In genomic region chr5:121591417-121592063, GRCm38 (mm10) we compare ENCODE assay signal across 9 mouse cellular contexts. TPM values are rescaled to one million over a fixed set of nuclear protein-coding genes. Genes with fewer than 3 reads are reported as not detected.
A peak's percentile ranks its signal among the peaks of the same experiment; 100 is the strongest.
DNase-seq lines count a peak whose midpoint lies in the region; ATAC-seq and TF ChIP-seq lines count a peak whose summit lies in the region.
"Had no signal": no experiment of that assay in that cellular context is flagged by ENCODE, and none has a peak within 500 bp of the region (broad histone marks: within the 10 kb centered on the region; RNA-seq: fewer than 3 reads in every experiment).

No protein-coding gene starts in this region.

- no peak for TF ChIP-seq EP300 in liver, embryonic 14.5 days (IDR thresholded peaks at IDR 0.05; ENCODE audit: low read depth)

- no peak for TF ChIP-seq CTCF in liver, embryonic 14.5 days (IDR thresholded peaks at IDR 0.05; ENCODE audit: low read depth)
- TF ChIP-seq CTCF in forebrain, postnatal 0 days (IDR thresholded peaks at IDR 0.05; ENCODE audit: low read depth): no peak

- H3K4me3 ChIP-seq in forebrain, embryonic 13.5 days: no peak overlapping the region
- H3K4me3 ChIP-seq in forebrain, embryonic 12.5 days (replicated peaks): no peak overlapping the region
- H3K4me3 ChIP-seq in liver, embryonic 14.5 days (ENCODE audit: insufficient read depth in 1 of 2, low read depth in 2 of 2, low read length in 2 of 2): no peak overlapping the region; a peak in 1 of 4 replicates
- no peak overlapping the region for H3K4me3 ChIP-seq in forebrain, postnatal 0 days (ENCODE audit: low read depth, low read length)

- H3K4me1 ChIP-seq in forebrain, embryonic 13.5 days: peaks cover 19% of the 10 kb centered on the region
- peaks cover 21% of the 10 kb centered on the region for H3K4me1 ChIP-seq in forebrain, embryonic 12.5 days
- peaks cover 21 to 45% of the 10 kb centered on the region in 2 experiments for H3K4me1 ChIP-seq in liver, embryonic 14.5 days (replicated peaks; ENCODE audit: control insufficient read depth in 2 of 2, insufficient read depth in 2 of 2, low read length in 1 of 2)
- H3K4me1 ChIP-seq in forebrain, postnatal 0 days (ENCODE audit: insufficient read depth): no peaks in the 10 kb centered on the region

- peak overlapping the region; percentile 93; the same call in 1 of the 2 replicates for H3K4me2 ChIP-seq in forebrain, embryonic 13.5 days
- H3K4me2 ChIP-seq in forebrain, embryonic 12.5 days: no peak overlapping the region
- H3K4me2 ChIP-seq in liver, embryonic 14.5 days (ENCODE audit: low read depth): peak overlapping the region; percentile 93
- no peak overlapping the region for H3K4me2 ChIP-seq in forebrain, postnatal 0 days (ENCODE audit: low read depth)

- H3K9me3 ChIP-seq in forebrain, embryonic 13.5 days (replicated peaks): no peaks in the 10 kb centered on the region
- H3K9me3 ChIP-seq in forebrain, embryonic 12.5 days: no peaks in the 10 kb centered on the region
- H3K9me3 ChIP-seq in liver, embryonic 14.5 days (ENCODE audit: control insufficient read depth, low read length): no peaks in the 10 kb centered on the region
- no peaks in the 10 kb centered on the region for H3K9me3 ChIP-seq in forebrain, postnatal 0 days (ENCODE audit: low read length)

- no peak overlapping the region for H3K27ac ChIP-seq in forebrain, embryonic 13.5 days
- no peak overlapping the region for H3K27ac ChIP-seq in forebrain, embryonic 12.5 days
- no peak overlapping the region for H3K27ac ChIP-seq in liver, embryonic 14.5 days
- no peak overlapping the region for H3K27ac ChIP-seq in forebrain, postnatal 0 days (ENCODE audit: low read depth, low read length)

- no peaks in the 10 kb centered on the region for H3K36me3 ChIP-seq in forebrain, embryonic 13.5 days (ENCODE audit: poor library complexity, severe bottlenecking)
- no peaks in the 10 kb centered on the region for H3K36me3 ChIP-seq in forebrain, embryonic 12.5 days (replicated peaks)
- H3K36me3 ChIP-seq in liver, embryonic 14.5 days (replicated peaks; ENCODE audit: control insufficient read depth, insufficient read depth, low read depth): no peaks in the 10 kb centered on the region
- no peaks in the 10 kb centered on the region for H3K36me3 ChIP-seq in forebrain, postnatal 0 days (ENCODE audit: insufficient read depth)

- no peak for ATAC-seq in forebrain, embryonic 13.5 days
- ATAC-seq in forebrain, embryonic 12.5 days (ENCODE audit: low FRiP score): no peak
- ATAC-seq in liver, embryonic 14.5 days (ENCODE audit: insufficient read depth): no peak
- ATAC-seq in erythroblast, adult 5-6 weeks (replicated peaks; ENCODE audit: low FRiP score, poor library complexity, severe bottlenecking): no peak
- no peak for ATAC-seq in forebrain, postnatal 0 days
- ATAC-seq: forebrain, embryonic 16.5 days had no signal

- H3K27me3 ChIP-seq in forebrain, embryonic 13.5 days: peaks cover 4% of the 10 kb centered on the region; the same call in 1 of the 2 replicates
- peaks cover 7% of the 10 kb centered on the region; the same call in 1 of the 2 replicates for H3K27me3 ChIP-seq in forebrain, embryonic 12.5 days
- no peaks in the 10 kb centered on the region for H3K27me3 ChIP-seq in liver, embryonic 14.5 days (ENCODE audit: control insufficient read depth, insufficient read depth, low read length)
- no peaks in the 10 kb centered on the region for H3K27me3 ChIP-seq in forebrain, postnatal 0 days (ENCODE audit: insufficient read depth, low read length)

- WGBS in forebrain, embryonic 13.5 days: 84% methylated on average over 11 of the region's 11 CpGs
- WGBS in forebrain, embryonic 12.5 days: 82% methylated on average over 11 of the region's 11 CpGs
- WGBS in liver, embryonic 14.5 days (ENCODE audit: insufficient replicate concordance): 51% methylated on average over 11 of the region's 11 CpGs
- 62% methylated on average over 11 of the region's 11 CpGs for WGBS in forebrain, postnatal 0 days

- H3K9ac ChIP-seq in forebrain, embryonic 13.5 days: no peak overlapping the region
- no peak overlapping the region for H3K9ac ChIP-seq in forebrain, embryonic 12.5 days
- H3K9ac ChIP-seq in liver, embryonic 14.5 days (replicated peaks): no peak overlapping the region
- no peak overlapping the region for H3K9ac ChIP-seq in forebrain, postnatal 0 days

- DNase-seq in ovary, postnatal 36 days (ENCODE audit: low spot score): peak; percentile 43
- DNase-seq in ovary, postnatal 14 days (ENCODE audit: low spot score): no peak
- DNase-seq in liver, embryonic 14.5 days (ENCODE audit: low read depth in 3 of 3, low spot score in 3 of 3): no peak
- peak; percentile 79 for DNase-seq in testis, postnatal 10 days (ENCODE audit: low spot score)
- no peak for DNase-seq in forebrain, postnatal 0 days

RNA-seq across cellular contexts. Expression of gene Aldh2, which starts 2.1 kb away (rescaled TPM):
- polyA plus RNA-seq in forebrain, embryonic 13.5 days (2015; fragmentation: Nextera tagmentation; extraction: Ambion mirVana): 80.8 and 98.1 TPM in 2 replicates
- 108 and 110 TPM in 2 replicates for polyA plus RNA-seq in forebrain, embryonic 12.5 days (2016; fragmentation: Nextera tagmentation; extraction: Ambion mirVana)
- 113 and 157 TPM in 2 replicates for polyA plus RNA-seq in liver, embryonic 14.5 days (2012; rRNA removed)
- polyA plus RNA-seq in liver, embryonic 14.5 days (2014; fragmentation: Nextera tagmentation; extraction: Ambion mirVana): 48.1 and 61.7 TPM in 2 replicates
- total RNA-seq in erythroblast, adult 5-6 weeks (2015; ENCODE audit: low replicate concordance): 28.2 and 58.1 TPM in 2 replicates
- 96.6 and 99.4 TPM in 2 replicates for total RNA-seq in erythroblast, adult 5-6 weeks (2017; ENCODE audit: low replicate concordance)
- 68.1 and 77.2 TPM in 2 replicates for total RNA-seq in forebrain, postnatal 0 days (2014; rRNA removed)
- 89.0 and 115 TPM in 2 replicates for polyA plus RNA-seq in forebrain, postnatal 0 days (2015; fragmentation: Nextera tagmentation; extraction: Ambion mirVana)

RNA-seq across cellular contexts. Expression of gene Acad12, which starts 27.2 kb away (rescaled TPM):
- polyA plus RNA-seq in forebrain, embryonic 13.5 days (2015; fragmentation: Nextera tagmentation; extraction: Ambion mirVana): 1.0 TPM in 2 replicates
- 1.3 and 2.0 TPM in 2 replicates for polyA plus RNA-seq in forebrain, embryonic 12.5 days (2016; fragmentation: Nextera tagmentation; extraction: Ambion mirVana)
- polyA plus RNA-seq in liver, embryonic 14.5 days (2012; rRNA removed): 0.81 and 1.1 TPM in 2 replicates
- 0.69 and 0.87 TPM in 2 replicates for polyA plus RNA-seq in liver, embryonic 14.5 days (2014; fragmentation: Nextera tagmentation; extraction: Ambion mirVana)
- total RNA-seq in erythroblast, adult 5-6 weeks (2015; ENCODE audit: low replicate concordance): 1.9 and 3.1 TPM in 2 replicates
- 0.14 and 0.51 TPM in 2 replicates for total RNA-seq in erythroblast, adult 5-6 weeks (2017; ENCODE audit: low replicate concordance)
- total RNA-seq in forebrain, postnatal 0 days (2014; rRNA removed): 1.4 and 2.1 TPM in 2 replicates
- polyA plus RNA-seq in forebrain, postnatal 0 days (2015; fragmentation: Nextera tagmentation; extraction: Ambion mirVana): 0.96 and 1.2 TPM in 2 replicates

RNA-seq across cellular contexts. Expression of gene Mapkapk5, which starts 45.8 kb away (rescaled TPM):
- polyA plus RNA-seq in forebrain, embryonic 13.5 days (2015; fragmentation: Nextera tagmentation; extraction: Ambion mirVana): 53.0 and 57.0 TPM in 2 replicates
- 56.7 and 60.6 TPM in 2 replicates for polyA plus RNA-seq in forebrain, embryonic 12.5 days (2016; fragmentation: Nextera tagmentation; extraction: Ambion mirVana)
- polyA plus RNA-seq in liver, embryonic 14.5 days (2012; rRNA removed): 27.2 and 43.4 TPM in 2 replicates
- polyA plus RNA-seq in liver, embryonic 14.5 days (2014; fragmentation: Nextera tagmentation; extraction: Ambion mirVana): 22.8 and 31.4 TPM in 2 replicates
- total RNA-seq in erythroblast, adult 5-6 weeks (2015; ENCODE audit: low replicate concordance): 51.0 and 70.3 TPM in 2 replicates
- total RNA-seq in erythroblast, adult 5-6 weeks (2017; ENCODE audit: low replicate concordance): 36.1 and 43.6 TPM in 2 replicates
- total RNA-seq in forebrain, postnatal 0 days (2014; rRNA removed): 83.1 and 99.3 TPM in 2 replicates
- polyA plus RNA-seq in forebrain, postnatal 0 days (2015; fragmentation: Nextera tagmentation; extraction: Ambion mirVana): 47.5 and 50.1 TPM in 2 replicates

RNA-seq across cellular contexts. Expression of gene Adam1a, which starts 46.3 kb away (rescaled TPM):
- polyA plus RNA-seq in forebrain, embryonic 13.5 days (2015; fragmentation: Nextera tagmentation; extraction: Ambion mirVana): 3.1 and 3.8 TPM in 2 replicates
- 3.3 and 3.7 TPM in 2 replicates for polyA plus RNA-seq in forebrain, embryonic 12.5 days (2016; fragmentation: Nextera tagmentation; extraction: Ambion mirVana)
- polyA plus RNA-seq in liver, embryonic 14.5 days (2012; rRNA removed): 1.5 and 1.6 TPM in 2 replicates
- 0.20 and 0.28 TPM in 2 replicates for polyA plus RNA-seq in liver, embryonic 14.5 days (2014; fragmentation: Nextera tagmentation; extraction: Ambion mirVana)
- total RNA-seq in erythroblast, adult 5-6 weeks (2015; ENCODE audit: low replicate concordance): 0.38 and 1.3 TPM in 2 replicates
- 0.85 and 1.4 TPM in 2 replicates for total RNA-seq in erythroblast, adult 5-6 weeks (2017; ENCODE audit: low replicate concordance)
- 16.2 and 20.1 TPM in 2 replicates for total RNA-seq in forebrain, postnatal 0 days (2014; rRNA removed)
- 0.55 and 1.3 TPM in 2 replicates for polyA plus RNA-seq in forebrain, postnatal 0 days (2015; fragmentation: Nextera tagmentation; extraction: Ambion mirVana)

RNA-seq across cellular contexts. Expression of gene Gm42878, which starts 46.3 kb away (rescaled TPM):
- not detected in 2 replicates for polyA plus RNA-seq in forebrain, embryonic 13.5 days (2015; fragmentation: Nextera tagmentation; extraction: Ambion mirVana)
- polyA plus RNA-seq in forebrain, embryonic 12.5 days (2016; fragmentation: Nextera tagmentation; extraction: Ambion mirVana): not detected in 2 replicates
- 0.07 TPM in 1 of 2 replicates, not detected in the other for polyA plus RNA-seq in liver, embryonic 14.5 days (2012; rRNA removed)
- not detected in 2 replicates for polyA plus RNA-seq in liver, embryonic 14.5 days (2014; fragmentation: Nextera tagmentation; extraction: Ambion mirVana)
- not detected in 2 replicates for total RNA-seq in erythroblast, adult 5-6 weeks (2015; ENCODE audit: low replicate concordance)
- 0.60 TPM in 1 of 2 replicates, not detected in the other for total RNA-seq in erythroblast, adult 5-6 weeks (2017; ENCODE audit: low replicate concordance)
- total RNA-seq in forebrain, postnatal 0 days (2014; rRNA removed): 0.24 and 0.31 TPM in 2 replicates
- polyA plus RNA-seq in forebrain, postnatal 0 days (2015; fragmentation: Nextera tagmentation; extraction: Ambion mirVana): 0.43 TPM in 1 of 2 replicates, not detected in the other
- polyA plus RNA-seq: forebrain, embryonic 16.5 days had no signal

Comparison
In these comparisons a context has a peak if more than half of its experiments do, and no peak if none do; other contexts are left out.
1. H3K4me2 ChIP-seq: peak in forebrain, embryonic 13.5 days (single experiment) and liver, embryonic 14.5 days (single experiment); none in forebrain, embryonic 12.5 days (single experiment) and forebrain, postnatal 0 days (single experiment).
2. DNase-seq: peak in ovary, postnatal 36 days (single experiment) and testis, postnatal 10 days (single experiment); none in ovary, postnatal 14 days (single experiment), liver, embryonic 14.5 days (0 of 3) and forebrain, postnatal 0 days (single experiment).